Mouse (Mus musculus) large intestine, adult 2 months (tissue): ENCODE results near the gene Fyttd1. TPM values are rescaled to one million over a fixed set of nuclear protein-coding genes. Genes with fewer than 3 reads are reported as not detected.
"Not testable (repeated sequence)": the region's sequence is repeated elsewhere in the genome, so short reads cannot be mapped to it uniquely, and the experiment has no call there.

Source experiments
- DNase-seq: peaks from one replicate; pipeline ENCODE4 v3.0.0-alpha.2; 2012; ENCODE audit warnings: low read depth, low spot score
- WGBS: fragments of 180-500 bp; shearing (Covaris S2); methylation state at CpG from one replicate; pipeline ENCODE4 v1.1.7; 2018; 5-methylcytosine and 5-hydroxymethylcytosine counted together
- polyA plus RNA-seq: library from polyadenylated mRNA; depleted of rRNA; stranded (reverse); fragments of >200 nt; gene quantifications from 2 replicates; pipeline ENCODE4 v1.2.3, GENCODE M21; 2012; rRNA removed

Gene Fyttd1
- 4.8 and 5.0 TPM in 2 replicates for polyA plus RNA-seq

DNA sequence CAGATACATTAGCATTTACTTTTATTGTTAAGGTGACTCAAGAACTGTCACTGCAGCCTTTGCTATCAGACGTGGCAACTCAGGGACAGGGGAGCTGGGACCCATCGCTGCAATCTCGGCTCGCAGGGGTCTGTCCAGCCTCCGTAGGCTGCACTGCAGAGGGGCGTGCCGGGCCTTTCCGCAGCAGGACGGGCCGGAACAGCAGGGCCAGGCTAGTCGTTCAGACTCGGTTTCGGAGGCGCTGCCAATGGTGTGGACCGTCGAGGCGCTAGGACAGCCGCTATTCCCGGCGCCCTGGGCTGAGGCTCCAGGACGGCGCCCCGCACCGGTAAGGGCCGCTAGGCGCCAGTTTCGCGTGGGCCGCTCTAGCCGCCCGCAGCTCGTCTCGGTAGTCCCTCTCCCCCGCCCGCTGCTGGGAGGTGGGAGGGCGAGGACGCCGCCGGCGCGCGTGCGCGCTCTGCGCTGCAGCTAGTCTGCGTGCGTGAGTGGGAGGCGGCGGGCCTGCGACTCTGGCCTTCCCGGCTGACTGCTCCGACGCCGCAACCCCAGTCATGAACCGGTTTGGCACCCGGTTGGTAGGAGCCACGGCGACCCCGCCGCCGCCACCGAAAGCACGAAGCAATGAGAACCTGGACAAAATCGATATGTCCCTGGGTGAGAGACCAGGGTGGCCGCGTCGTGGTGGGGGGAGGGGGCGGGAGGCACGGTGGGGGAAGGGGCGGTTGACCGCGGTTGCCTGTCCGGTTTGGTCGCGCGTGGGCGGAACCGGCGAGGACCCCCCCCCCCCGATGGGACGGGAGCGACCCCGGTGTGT lies at the start of gene Fyttd1, which contains the start of gene Rubcn:
Fyttd1 (plus strand) TSS at position 158 of the 814 bp plus-strand sequence.
Rubcn (minus strand) TSS at position 424 of the 814 bp plus-strand sequence.
- 1% methylated on average over 77 of the region's 83 CpGs for WGBS
- DNase-seq = no peak

DNA sequence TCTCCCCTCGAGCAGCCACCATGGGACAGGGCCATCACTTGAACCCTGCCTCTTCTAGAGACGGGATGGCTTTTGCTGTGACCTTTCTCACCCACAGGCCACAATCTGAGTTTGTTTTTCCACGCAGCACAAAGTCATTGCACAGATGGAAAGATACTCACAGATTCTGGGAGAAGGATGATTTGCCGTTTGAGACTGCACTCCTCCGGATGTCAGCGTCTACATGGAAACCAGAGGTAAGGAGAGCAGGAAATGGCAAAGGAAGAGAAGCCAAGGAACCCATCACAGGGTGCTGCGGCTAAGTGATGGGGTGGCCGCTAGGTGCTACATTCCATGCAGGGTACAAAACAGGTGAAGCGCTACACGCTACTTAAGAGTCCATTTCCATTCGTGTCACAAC lies 48.2 kb upstream of the Fyttd1 start:
- 88% methylated on average over 11 of the region's 11 CpGs for WGBS
- no peak for DNase-seq

DNA sequence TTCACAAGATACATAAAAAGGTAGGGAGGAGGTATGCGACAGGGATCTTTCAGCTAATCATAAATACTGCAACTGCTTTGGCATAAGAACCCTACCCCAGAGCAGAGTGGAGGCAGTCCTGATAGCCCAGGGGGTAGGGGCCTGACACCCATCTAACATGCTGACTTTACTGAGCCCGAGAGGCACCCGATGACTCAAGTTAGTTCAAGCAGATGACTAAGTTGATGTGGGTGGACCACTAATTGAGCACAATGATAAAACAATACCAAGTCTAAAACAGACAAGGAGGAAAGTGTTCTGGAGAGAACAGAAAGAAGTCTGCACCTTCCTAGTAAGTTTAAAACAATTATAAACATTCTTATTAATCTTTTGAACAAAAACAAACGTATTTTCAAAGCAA lies 45.8 kb upstream of the Fyttd1 start:
- DNase-seq = no peak
- WGBS = 85% methylated on average over 4 of the region's 4 CpGs

DNA sequence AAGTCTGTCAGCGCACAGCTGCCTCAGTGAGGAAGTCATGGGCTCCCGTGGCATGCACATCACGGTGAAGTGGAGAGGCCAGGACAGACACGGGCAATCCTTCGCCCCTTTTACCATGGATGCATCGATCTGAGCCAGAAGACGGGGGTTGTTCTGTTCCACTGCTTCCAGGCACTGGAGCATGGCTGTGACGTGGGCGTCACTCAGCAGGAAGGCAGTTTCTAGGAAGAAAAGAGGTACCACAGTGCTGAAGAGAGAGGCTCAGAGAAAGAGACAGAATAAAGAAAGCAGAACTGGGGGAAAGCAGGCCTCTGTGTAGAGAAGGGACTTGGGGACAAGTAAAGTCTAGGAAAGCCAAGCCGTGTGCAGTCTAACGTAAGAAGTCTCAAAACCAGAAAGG lies 30.2 kb upstream of the Fyttd1 start:
- DNase-seq = no peak
- WGBS = 94% methylated on average over 11 of the region's 11 CpGs

DNA sequence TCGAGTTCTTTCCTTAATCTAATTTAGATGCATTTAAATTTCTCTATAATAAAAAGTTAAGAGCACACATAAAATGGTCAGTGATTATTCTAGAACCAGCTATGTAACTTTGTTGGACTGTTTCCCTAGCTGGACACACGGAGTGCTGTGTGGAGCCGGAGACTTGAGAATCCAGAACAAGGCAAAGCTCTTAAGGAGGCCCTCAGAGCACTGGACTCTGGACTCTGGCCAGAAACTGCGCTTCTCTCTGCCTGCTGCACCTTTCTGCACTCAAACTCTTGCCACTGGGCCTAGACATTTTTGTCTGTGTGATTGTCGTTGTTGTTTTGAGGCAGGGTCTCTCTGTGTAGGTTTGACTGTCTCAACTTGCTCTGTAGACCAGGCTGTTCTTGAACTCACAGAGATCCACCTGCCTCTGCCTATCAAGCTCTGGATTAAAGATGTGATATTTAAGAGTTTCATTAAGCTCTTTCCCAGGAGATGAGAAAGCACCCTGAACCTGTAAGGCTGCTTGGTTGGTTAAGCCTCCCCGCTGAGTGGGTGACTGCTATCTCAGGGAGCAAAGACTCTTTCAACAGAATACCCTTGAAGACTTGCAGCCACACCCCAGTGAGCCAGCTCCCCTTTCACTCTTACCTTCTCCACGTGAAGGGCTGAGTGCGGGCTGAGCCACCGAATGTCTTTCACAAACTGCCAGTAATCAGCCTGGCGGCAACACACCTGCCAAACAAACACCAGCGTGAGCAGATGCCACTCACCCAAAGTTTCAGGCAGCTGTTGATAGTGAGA lies 28.1 kb upstream of the Fyttd1 start:
- no peak for DNase-seq

DNA sequence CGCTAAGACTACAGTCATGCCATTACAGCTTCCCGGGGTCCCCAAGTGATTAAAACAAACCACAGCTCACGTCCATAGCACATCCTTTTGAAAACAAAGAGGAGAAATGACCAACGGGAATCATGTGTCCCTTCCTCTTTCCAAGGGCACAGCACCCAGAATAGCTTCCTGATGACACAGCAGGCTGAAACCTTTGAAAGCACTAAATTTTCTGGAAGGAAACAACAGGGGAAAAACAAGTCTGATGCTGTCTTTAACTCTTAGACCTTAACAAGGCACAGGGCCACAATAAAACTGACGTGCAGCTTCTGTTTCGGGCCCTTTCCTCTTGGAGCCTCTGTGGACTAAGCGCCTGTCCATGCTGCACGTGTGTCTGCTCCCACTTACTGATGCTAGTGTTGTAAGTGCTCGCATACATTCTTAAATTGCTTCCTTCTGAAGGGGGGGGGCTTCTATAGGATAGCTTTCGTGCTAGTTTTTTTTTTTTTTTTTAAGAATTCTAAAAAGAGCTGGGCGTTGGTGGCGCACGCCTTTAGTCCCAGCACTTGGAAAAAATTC lies 23.7 kb upstream of the Fyttd1 start:
- WGBS = 78% methylated on average over 13 of the region's 13 CpGs
- no peak for DNase-seq

More for the DNA sequence above, 28.1 kb upstream of the Fyttd1 start:
- 73% methylated on average over 11 of the region's 11 CpGs for WGBS

DNA sequence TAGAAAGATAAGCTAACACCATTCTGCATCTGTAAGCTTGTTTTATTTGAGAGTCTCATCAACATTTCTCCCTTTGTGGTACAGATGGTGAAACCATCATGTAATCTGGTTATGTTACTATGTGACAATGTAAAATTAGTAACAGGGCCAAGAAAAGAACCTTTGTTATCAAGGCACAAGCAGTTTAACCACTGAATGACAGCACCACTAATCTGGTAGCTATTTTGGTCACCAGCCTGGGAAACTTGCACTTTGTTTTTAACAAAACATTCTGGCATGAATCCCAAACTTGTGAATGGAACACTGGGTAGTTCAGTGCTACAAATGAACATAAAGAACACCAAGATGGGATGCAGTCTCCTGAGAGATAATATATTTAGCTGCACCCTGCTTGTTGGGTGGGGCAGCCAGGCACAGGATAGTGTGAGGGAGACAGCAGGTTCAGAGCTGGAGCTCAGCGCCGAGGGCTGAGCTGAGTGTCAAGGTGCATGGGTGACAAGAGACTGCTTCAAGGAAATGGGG lies 23.2 kb upstream of the Fyttd1 start:
- WGBS = 68% methylated on average over 2 of the region's 2 CpGs
- DNase-seq = no peak

DNA sequence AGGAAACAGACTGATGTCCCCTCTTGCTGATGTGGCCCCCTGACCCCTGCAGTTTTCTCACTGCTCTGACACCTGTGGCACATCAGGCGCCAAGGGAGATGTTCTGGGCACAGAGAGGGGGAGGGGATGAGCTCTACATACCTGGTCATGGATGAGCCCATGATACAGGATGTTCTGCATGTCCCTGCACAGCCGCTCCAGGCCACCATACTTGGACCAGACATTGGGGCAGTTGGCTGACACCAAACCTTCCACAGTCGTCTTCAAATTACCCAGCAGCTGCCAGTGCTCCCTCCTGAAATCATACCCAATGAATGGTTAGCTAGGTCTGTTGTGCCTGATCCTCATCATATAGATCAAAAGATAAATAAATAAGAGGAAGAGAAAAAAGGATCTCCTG lies 20.5 kb upstream of the Fyttd1 start:
- WGBS = 96% methylated on average over 3 of the region's 3 CpGs
- DNase-seq = no peak

DNA sequence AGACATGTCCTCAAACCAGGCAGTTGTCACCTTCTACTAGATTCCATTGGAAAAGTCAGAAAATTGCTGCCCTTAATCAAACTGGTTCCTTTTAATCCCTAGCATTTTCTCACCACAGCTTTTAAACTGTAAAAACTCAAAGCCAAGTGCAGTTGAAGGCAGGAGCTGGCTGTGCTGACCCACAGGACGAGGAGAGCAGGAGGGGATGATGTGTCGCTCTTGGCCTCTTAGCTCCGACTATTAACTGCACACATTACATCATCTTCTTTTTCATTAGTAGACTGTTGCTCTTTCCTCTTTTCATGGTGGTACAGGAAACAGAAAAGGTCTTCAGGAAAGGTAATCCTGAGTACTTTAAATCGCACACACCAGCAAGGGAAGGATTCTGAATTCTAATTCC lies 18.9 kb upstream of the Fyttd1 start:
- 28% methylated on average over 4 of the region's 4 CpGs for WGBS
- DNase-seq = no peak

DNA sequence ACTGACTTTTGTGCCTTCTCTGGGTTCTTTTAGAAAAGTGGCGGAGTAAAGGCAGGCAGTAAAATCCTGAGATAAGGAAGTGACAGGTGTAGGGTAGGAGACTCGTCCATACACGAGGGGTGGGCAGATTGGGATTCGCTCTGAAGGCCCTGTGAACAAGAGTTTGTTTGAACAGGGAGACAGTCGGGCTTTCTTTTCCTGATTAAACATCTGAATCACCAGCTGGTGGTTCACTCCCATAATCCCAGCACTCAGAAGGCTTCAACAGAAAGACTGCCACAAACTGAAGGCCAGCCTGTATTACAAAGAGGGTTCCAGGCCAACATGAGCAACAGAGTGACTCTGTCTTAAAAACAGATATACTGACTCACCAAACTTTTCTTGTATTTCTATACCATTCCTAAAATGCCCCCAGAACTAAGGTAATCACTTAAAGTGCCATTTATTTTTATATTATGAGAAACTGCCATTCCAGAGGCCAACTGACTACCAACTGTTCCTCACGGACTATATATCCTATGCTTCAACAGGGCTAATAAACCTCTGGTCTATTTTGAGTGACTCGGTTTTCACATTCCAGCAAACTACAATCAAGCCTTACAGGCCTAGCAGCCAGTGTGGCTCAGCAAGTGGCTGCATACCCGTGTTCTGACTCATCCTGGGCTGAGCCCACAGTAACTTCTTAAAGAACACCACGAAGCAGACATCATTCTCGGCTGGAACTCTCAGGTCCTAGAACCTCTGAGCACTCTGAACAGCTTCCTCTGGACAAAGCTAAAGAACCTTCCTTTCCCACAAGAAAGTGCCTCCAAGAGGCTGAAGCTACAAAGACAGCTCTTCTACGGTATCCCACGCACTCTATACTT lies 18.3 kb upstream of the Fyttd1 start:
- DNase-seq = no peak
- WGBS = 25% methylated on average over 12 of the region's 12 CpGs

DNA sequence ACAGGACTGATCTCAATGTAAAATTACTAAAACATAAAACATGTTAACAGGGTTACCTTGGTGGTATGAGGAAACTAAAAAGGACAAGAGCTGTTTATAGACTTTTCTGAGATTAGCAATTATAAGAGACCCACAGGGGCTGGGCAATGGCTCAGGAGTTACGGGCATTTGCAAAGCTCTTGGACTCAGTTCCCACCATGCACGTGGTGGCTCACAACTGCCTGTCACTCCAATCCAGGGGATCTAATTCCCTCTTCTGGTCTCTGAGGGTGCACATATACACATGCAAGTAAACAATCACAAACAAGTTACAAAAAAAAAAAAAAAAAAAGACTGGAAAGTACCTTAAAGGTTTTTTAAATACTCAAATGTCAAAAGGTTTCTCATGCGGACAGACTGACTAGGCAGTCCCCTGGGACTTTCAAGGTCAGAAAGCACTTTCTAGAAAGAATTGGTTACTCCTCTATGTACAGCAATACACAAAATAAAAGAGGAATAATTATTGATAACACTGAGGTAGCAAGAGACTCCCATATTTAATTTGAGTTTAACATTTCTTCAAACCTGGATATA lies 15.4 kb upstream of the Fyttd1 start:
- 93% methylated on average over 3 of the region's 3 CpGs for WGBS
- no peak for DNase-seq

DNA sequence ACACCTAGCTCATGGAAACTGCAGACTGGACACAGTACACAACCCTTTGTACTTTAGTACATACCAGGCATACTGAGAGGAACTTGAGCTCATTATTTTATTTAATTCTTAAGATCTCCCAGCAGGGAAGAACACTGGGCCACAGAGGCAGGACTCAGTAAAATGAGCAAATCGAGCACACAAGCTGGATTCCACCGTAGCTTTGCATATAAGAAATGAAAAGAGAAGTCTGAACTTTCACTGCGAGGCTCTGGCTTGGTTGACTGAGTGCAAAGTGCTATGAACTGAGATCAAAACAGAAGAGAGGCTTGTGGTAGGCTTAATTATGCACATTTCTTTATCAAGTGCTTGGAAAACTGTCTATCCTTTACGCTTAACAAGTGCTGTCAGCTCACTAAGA lies 11.9 kb upstream of the Fyttd1 start:
- WGBS = 82% methylated on average over 4 of the region's 4 CpGs
- no peak for DNase-seq

DNA sequence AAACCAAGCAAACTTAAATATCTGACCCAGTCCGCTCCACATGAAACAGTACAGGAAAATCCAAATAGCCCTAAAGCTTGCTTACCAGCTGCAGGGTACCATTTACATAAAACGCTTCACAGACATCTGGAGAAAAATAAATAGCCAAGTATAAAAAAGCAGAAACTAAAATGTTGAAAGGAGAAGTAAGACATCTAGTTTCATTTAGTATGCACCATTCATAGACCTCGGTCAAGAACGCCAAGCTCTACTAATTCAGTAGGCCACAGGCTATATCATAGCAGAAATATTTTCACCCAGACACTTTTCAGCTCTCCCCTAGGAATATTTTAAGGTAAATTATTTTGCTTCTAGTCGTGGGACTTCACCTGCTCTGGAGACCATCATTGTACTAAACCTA lies 10.6 kb upstream of the Fyttd1 start:
- DNase-seq = no peak
- WGBS = 76% methylated on average over 5 of the region's 5 CpGs

DNA sequence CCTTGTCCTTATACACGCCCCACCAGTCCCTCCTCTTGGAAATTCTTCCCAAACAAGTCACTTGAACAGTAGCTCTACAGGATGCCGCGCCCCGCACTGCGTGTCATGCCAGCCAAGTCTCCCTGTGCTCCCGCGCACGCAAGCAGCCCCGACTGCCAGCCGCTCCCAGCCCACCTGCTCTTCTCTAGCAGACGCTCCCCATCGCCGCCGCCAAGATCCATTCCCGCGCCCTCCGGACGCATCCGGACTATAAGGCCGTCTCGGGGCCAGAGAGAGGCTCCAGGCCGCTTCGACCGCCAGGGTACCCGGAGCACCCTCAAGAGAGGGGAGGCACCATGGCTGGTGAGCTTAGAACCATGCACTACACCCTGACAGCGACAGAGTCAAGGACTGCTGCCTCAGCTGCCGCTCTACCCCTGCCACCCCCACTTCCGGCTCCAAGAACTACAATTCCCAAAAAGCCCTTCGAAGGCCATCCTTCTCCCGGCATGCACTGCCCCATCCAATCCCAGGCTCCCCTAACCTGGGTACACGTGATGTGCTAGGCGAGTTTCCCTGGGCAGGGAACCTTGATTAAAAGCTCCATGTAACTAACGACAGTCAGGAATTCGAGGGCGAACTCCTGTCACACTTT lies 9.3 kb upstream of the Fyttd1 start:
- WGBS = under 1% methylated on average over 35 of the region's 35 CpGs
- DNase-seq = peak; percentile 76

DNA sequence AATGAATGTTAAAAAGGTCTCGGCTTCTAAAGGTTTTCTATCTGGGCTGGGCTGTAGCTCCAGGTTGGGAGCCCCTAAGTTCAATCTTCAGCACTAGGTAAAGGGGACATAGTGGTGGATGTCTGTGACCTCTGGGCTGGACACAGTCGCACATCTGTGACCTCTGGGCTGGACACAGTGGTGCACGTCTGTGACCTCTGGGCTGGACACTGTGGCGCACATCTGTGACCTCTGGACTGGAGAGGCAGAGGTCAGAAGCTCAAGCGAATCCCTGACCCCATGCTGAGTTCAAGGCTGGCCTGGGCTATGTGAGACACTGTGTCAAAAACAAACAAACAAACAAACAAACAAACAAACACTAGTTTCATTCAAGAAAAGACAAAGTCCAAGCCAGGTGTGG lies 7.1 kb upstream of the Fyttd1 start:
- no peak for DNase-seq
- 85% methylated on average over 5 of the region's 5 CpGs for WGBS

DNA sequence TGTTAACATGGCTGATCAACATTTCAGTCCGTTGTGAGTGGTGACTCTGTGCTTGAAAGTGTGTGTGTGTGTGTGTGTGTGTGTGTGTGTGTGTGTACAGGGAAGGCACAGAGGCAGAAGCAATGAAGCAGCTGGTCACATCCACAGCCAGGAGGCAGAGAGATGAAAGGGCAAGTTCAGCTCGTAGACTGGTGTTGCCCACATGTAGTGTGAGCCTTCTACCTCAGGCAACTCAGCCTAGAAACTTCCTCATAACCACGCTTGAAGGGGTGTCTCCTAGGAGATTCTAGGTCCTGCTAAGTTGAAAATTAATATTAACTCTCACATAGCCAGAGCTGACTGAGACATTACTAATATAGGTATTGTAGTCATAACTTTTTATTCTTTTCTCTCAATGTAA lies 3.9 kb upstream of the Fyttd1 start:
- DNase-seq = no peak
- 74% methylated on average over 3 of the region's 3 CpGs for WGBS

DNA sequence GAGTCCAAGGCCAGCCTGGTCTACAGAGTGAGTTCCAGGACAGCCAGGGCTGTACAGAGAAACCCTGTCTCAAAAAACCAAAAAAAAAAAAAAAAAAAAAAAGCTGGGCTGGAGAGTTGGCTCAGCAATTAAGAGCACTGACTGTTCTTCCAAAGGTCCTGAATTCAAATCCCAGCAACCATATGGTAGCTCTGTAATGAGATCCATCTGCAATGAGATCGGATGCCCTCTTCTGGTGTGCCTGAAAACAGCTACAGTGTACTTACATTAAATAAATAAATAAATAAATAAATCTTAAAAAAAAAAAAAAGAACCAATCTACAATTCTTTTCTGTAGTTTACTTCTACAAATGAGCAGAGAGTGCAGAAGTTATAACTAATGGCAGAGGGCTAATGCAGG lies 2.0 kb upstream of the Fyttd1 start:
- 70% methylated on average over 1 of the region's 1 CpGs for WGBS
- not testable (repeated sequence) for DNase-seq

DNA sequence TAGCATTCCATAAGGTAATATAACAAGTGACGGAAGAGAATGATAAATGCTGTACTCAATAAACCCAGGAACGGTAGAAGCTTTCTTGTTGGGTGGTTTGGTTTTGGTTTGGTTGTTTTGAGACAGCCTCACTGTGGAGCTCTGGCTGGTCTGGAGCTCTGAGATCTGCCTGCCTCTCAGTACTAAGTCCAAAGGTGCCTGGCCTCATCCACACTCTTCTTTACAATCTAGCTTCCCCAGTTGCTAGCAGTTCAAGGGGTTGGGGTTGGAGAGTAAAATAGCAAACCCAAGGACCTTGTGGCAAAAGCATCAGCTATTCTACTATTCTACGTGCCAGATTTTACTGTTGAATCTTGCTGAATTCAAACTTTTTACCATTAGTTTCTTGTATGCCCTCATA lies 1.5 kb upstream of the Fyttd1 start:
- DNase-seq = no peak
- WGBS = 78% methylated on average over 3 of the region's 3 CpGs

DNA sequence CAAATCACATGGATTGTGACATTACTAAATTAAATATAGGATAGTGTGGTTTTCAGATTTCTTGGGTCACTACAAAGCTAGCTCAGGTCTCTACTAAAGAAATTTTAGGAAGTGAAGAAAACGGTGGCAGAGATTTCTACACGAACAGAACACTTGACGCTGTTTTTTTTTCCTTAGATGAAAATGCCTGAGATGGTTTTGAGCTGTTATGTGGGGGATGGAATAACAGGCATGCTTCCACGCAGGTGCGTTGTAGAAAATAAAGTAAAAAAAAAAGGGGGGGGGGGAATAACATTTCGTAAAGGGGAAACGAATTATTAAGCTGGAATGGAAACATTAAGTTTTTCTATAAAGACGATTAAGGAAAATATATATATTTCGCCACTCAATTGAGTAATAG lies 469 bp upstream of the Fyttd1 start:
- 14% methylated on average over 9 of the region's 9 CpGs for WGBS
- DNase-seq = no peak
